Mouse (Mus musculus) CH12.LX (cell line): ENCODE data around the gene Synpo2.

ENCODE experiments used
- CTCF ChIP-seq, 2 experiments: IDR thresholded peaks in 1 of 2; conservative IDR thresholded peaks in 1 of 2; 2 replicates each; pipeline ENCODE4 v1.5.1; 2011 to 2012; ENCODE audit warnings: low read depth in 2 of 2, low read length in 2 of 2, improper control_type of control experiment in 1 of 2, inconsistent platforms in 1 of 2, mild to moderate bottlenecking in 1 of 2, moderate library complexity in 1 of 2
- POLR2A ChIP-seq: IDR thresholded peaks from 2 replicates; pipeline ENCODE4 v1.6.1; 2011; ENCODE audit warnings: low read depth, mild to moderate bottlenecking, improper control_type of control experiment, low read length
- SIN3A ChIP-seq: IDR thresholded peaks from 2 replicates; pipeline ENCODE4 v1.6.1; 2012; ENCODE audit warnings: low read length, improper control_type of control experiment, inconsistent platforms

GRCm38 (mm10) chr3:123185238-123185925 lies 50.6 kb downstream of the Synpo2 start:
- no peak for TF ChIP-seq POLR2A
- TF ChIP-seq SIN3A = no peak
- no peak for TF ChIP-seq CTCF (conservative IDR thresholded peaks at IDR 0.05 in 1 of 2, IDR thresholded peaks at IDR 0.05 in 1 of 2; ENCODE audit: low read depth in 2 of 2, low read length in 2 of 2)
